Mouse (Mus musculus) stomach, postnatal 0 days (tissue): ENCODE measurements around the gene Tfpi2.

ENCODE experiments used
- CTCF ChIP-seq: IDR thresholded peaks from 2 replicates; pipeline ENCODE4 v1.5.1; 2016; ENCODE audit warnings: antibody characterized with exemption, low read depth, mild to moderate bottlenecking, moderate library complexity
- EP300 ChIP-seq: optimal IDR thresholded peaks from 2 replicates; pipeline ENCODE3; 2016; ENCODE audit warnings: antibody characterized with exemption

DNA sequence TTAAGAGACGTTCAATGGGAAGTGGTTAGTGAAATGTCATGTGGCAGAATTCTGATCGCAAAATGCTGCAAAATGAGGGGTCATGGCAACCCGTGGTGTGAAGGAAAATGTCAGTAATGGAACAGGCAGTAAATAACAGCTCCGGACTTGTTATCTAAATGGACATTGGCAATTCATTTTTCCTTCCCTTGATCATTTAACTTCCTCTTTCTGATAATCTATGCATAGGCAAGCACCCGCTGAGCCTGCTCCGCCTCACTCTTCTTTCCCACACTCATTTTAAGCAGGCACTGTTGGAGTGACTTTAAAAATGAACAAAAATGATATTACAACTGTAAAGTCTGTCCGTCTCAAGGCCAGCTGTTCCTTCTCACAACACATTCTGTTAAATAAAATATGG is 72.7 kb downstream of the Tfpi2 start:
- no peak for TF ChIP-seq CTCF
- TF ChIP-seq EP300 = no peak
